Mouse (Mus musculus) cortical plate, adult 2 months (tissue): ENCODE results near the gene Auts2.

ENCODE experiments used
- CTCF ChIP-seq: fragments of 200-500 bp; IDR thresholded peaks from 2 replicates; pipeline ENCODE4 v1.5.1; 2011; ENCODE audit warnings: mild to moderate bottlenecking, control low read depth, low read length; ENCODE audit not compliant: insufficient read depth; ENCODE audit errors: extremely low read depth
- POLR2A ChIP-seq: fragments of 200-500 bp; IDR thresholded peaks from 2 replicates; pipeline ENCODE4 v1.6.1; 2011; ENCODE audit warnings: mild to moderate bottlenecking, low read length, control low read depth; ENCODE audit not compliant: insufficient read depth; ENCODE audit errors: extremely low read depth

DNA sequence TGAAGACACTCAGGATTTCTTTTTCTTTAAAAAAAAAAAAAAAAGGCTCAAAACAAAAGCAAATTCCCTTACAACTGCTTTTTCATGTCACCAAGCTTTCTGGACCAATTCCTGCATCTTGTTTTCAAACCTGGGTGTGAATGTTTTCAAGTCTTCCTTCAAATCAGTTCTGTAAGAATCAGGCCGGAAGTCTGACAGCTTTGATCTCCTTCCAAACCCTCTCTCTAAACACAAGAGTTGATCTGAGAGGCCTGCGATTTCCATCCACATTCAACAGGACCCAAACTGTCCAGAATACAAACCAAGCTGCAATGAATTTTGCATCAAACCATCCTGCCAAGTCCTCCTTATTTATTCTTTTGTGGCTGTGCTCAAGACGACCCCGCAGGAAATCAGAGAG is 737.9 kb downstream of the Auts2 start:
- no peak for TF ChIP-seq CTCF
- no peak for TF ChIP-seq POLR2A
